ENCODE assay signal across 8 mouse cellular contexts in genomic region chr14:119005834-119006233, GRCm38 (mm10).
DNase-seq lines count a peak whose midpoint lies in the region; ATAC-seq and TF ChIP-seq lines count a peak whose summit lies in the region.

No protein-coding gene starts in this region.

- H3K27ac ChIP-seq in cortical plate, adult 2 months (ENCODE audit: insufficient read depth, low read length) = no peak overlapping the region
- no peak overlapping the region for H3K27ac ChIP-seq in liver, embryonic 14.5 days

- no peaks in the 10 kb centered on the region for H3K4me1 ChIP-seq in cortical plate, adult 2 months (ENCODE audit: control insufficient read depth, insufficient read depth, low read length)
- H3K4me1 ChIP-seq in liver, embryonic 14.5 days (replicated peaks; ENCODE audit: control insufficient read depth in 2 of 2, insufficient read depth in 2 of 2, low read length in 1 of 2) = peaks cover 0 to 3% of the 10 kb centered on the region in 2 experiments; a peak in 2 of 4 replicates

- H3K4me3 ChIP-seq in cortical plate, adult 2 months (ENCODE audit: insufficient read depth, low read length) = peak overlapping the region; percentile 43
- no peak overlapping the region for H3K4me3 ChIP-seq in liver, embryonic 14.5 days (ENCODE audit: insufficient read depth in 1 of 2, low read depth in 2 of 2, low read length in 2 of 2)

- TF ChIP-seq POLR2A in cortical plate, adult 2 months (IDR thresholded peaks at IDR 0.05; ENCODE audit: extremely low read depth, insufficient read depth, low read length) = no peak

- ATAC-seq in frontal cortex, adult (ENCODE audit: low TSS enrichment) = peak; percentile 48
- ATAC-seq in liver, embryonic 14.5 days (ENCODE audit: insufficient read depth) = no peak

- no peaks in the 10 kb centered on the region for H3K36me3 ChIP-seq in liver, embryonic 14.5 days (replicated peaks; ENCODE audit: control insufficient read depth, insufficient read depth, low read depth)

- WGBS in liver, embryonic 14.5 days (ENCODE audit: insufficient replicate concordance) = 17% methylated on average over 5 of the region's 5 CpGs

- H3K9ac ChIP-seq in liver, embryonic 14.5 days (replicated peaks) = no peak overlapping the region

- DNase-seq in frontal cortex, postnatal 25 days (ENCODE audit: low spot score in 2 of 2) = no peak
- DNase-seq in A20 (ENCODE audit: low read depth, low spot score) = peak; percentile 21
- no peak for DNase-seq in liver, embryonic 14.5 days (ENCODE audit: low read depth in 3 of 3, low spot score in 3 of 3)
- no peak for DNase-seq in right cerebral cortex, postnatal 4 days
- DNase-seq in ovary, postnatal 36 days (ENCODE audit: low spot score) = no peak
- DNase-seq in left cerebral cortex, adult 9 months (ENCODE audit: low spot score in 2 of 2) = no peak

- H3K9me3 ChIP-seq in liver, embryonic 14.5 days (ENCODE audit: control insufficient read depth, low read length) = no peaks in the 10 kb centered on the region

- H3K27me3 ChIP-seq in liver, embryonic 14.5 days (ENCODE audit: control insufficient read depth, insufficient read depth, low read length) = no peaks in the 10 kb centered on the region

- TF ChIP-seq CTCF in cortical plate, adult 2 months (IDR thresholded peaks at IDR 0.05; ENCODE audit: extremely low read depth, insufficient read depth, low read length) = no peak
- no peak for TF ChIP-seq CTCF in liver, embryonic 14.5 days (IDR thresholded peaks at IDR 0.05; ENCODE audit: low read depth)

- TF ChIP-seq EP300 in liver, embryonic 14.5 days (IDR thresholded peaks at IDR 0.05; ENCODE audit: low read depth) = no peak

- H3K4me2 ChIP-seq in liver, embryonic 14.5 days (ENCODE audit: low read depth) = peak overlapping the region; percentile 98
